Mouse (Mus musculus) embryonic facial prominence, embryonic 15.5 days (tissue): ENCODE data around the gene Rcor2. TPM values are rescaled to one million over a fixed set of nuclear protein-coding genes. Genes with fewer than 3 reads are reported as not detected.
A peak's percentile ranks its signal among the peaks of the same experiment; 100 is the strongest.

Experiments used
- ATAC-seq: fragments of 200-750 bp; cut with Nextera tagmentation; 2 replicates; pipeline ENCODE4 v1.8.0; 2017; ENCODE audit warnings: low read depth, moderate TSS enrichment; ENCODE audit not compliant: insufficient number of reproducible peaks, low FRiP score, low TSS enrichment
- H3K27ac ChIP-seq: fragments of 300-500 bp; sonication (generic); replicated peaks from 2 replicates; pipeline ENCODE4 v1.5.1; 2015; ENCODE audit warnings: mild to moderate bottlenecking, inconsistent platforms
- H3K27me3 ChIP-seq: fragments of 300-500 bp; sonication (generic); 2 replicates; pipeline ENCODE4 v1.6.1; 2015; ENCODE audit warnings: inconsistent platforms
- H3K36me3 ChIP-seq: fragments of 300-500 bp; sonication (generic); 2 replicates; pipeline ENCODE4 v1.6.1; 2015; ENCODE audit warnings: mild to moderate bottlenecking, inconsistent platforms
- H3K4me1 ChIP-seq: fragments of 300-500 bp; sonication (generic); 2 replicates; pipeline ENCODE4 v1.6.1; 2015; ENCODE audit warnings: inconsistent platforms
- H3K4me2 ChIP-seq: fragments of 300-500 bp; sonication (generic); replicated peaks from 2 replicates; pipeline ENCODE4 v1.6.1; 2015; ENCODE audit warnings: mild to moderate bottlenecking, inconsistent platforms
- H3K4me3 ChIP-seq: fragments of 300-500 bp; sonication (generic); replicated peaks from 2 replicates; pipeline ENCODE4 v1.5.1; 2015; ENCODE audit warnings: mild to moderate bottlenecking, inconsistent platforms
- H3K9ac ChIP-seq: fragments of 300-500 bp; sonication (generic); 2 replicates; pipeline ENCODE4 v1.6.1; 2015; ENCODE audit warnings: inconsistent platforms
- H3K9me3 ChIP-seq: fragments of 300-500 bp; sonication (generic); replicated peaks from 2 replicates; pipeline ENCODE4 v1.6.1; 2016; ENCODE audit warnings: inconsistent platforms
- WGBS: fragments of 180-500 bp; shearing (Covaris S2); methylation state at CpG from one replicate; pipeline ENCODE4 v1.1.7; 2015; 5-methylcytosine and 5-hydroxymethylcytosine counted together
- polyA plus RNA-seq: library from polyadenylated mRNA; unstranded; fragments of >200 nt; fragmentation: Nextera tagmentation; extraction: Ambion mirVana; gene quantifications from 2 replicates; pipeline ENCODE4 v1.2.1, GENCODE M21; 2015

Gene Rcor2
- polyA plus RNA-seq, 1 experiment from 2014 or later, result 22.9 TPM

GRCm38 (mm10) chr19:7309738-7310330 is 42.7 kb downstream of the Rcor2 start:
- Histone ChIP-seq H3K27me3 (no peaks in the 10 kb centered on the region), H3K4me2 (no peak overlapping the region), H3K27ac (peak overlapping the region; percentile 89), H3K9me3 (no peaks in the 10 kb centered on the region), H3K4me1 (peaks cover 65% of the 10 kb centered on the region), H3K36me3 (no peaks in the 10 kb centered on the region), H3K9ac (no peak overlapping the region), H3K4me3 (no peak overlapping the region)
- ATAC-seq, result no peak
- 56% methylated on average over 2 of the region's 2 CpGs for WGBS

- Histone ChIP-seq H3K27me3 (no peaks in the 10 kb centered on the region), H3K9me3 (no peaks in the 10 kb centered on the region), H3K36me3 (no peaks in the 10 kb centered on the region), H3K4me1 (peaks cover 69% of the 10 kb centered on the region), H3K9ac (no peak overlapping the region), H3K4me2 (peak overlapping the region; percentile 33), H3K4me3 (no peak overlapping the region), H3K27ac (peak overlapping the region; percentile 89)
- WGBS, result 14% methylated on average over 5 of the region's 5 CpGs
- ATAC-seq, result peak; percentile 70
Measured at GRCm38 (mm10) chr19:7310704-7311103, 43.6 kb downstream of the Rcor2 start.

- Histone ChIP-seq H3K4me1 (peaks cover 63% of the 10 kb centered on the region), H3K9me3 (no peaks in the 10 kb centered on the region), H3K9ac (no peak overlapping the region), H3K4me2 (peak overlapping the region; percentile 33), H3K27ac (peak overlapping the region; percentile 89), H3K27me3 (no peaks in the 10 kb centered on the region), H3K36me3 (no peaks in the 10 kb centered on the region), H3K4me3 (no peak overlapping the region)
- WGBS, result 41% methylated on average over 10 of the region's 10 CpGs
- ATAC-seq, result no peak
Measured at GRCm38 (mm10) chr19:7311306-7311705, 44.2 kb downstream of the Rcor2 start.

GRCm38 (mm10) chr19:7313660-7314059 is 46.5 kb downstream of the Rcor2 start:
- Histone ChIP-seq H3K9me3 (no peaks in the 10 kb centered on the region), H3K27ac (no peak overlapping the region), H3K4me3 (no peak overlapping the region), H3K4me1 (peaks cover 40% of the 10 kb centered on the region), H3K4me2 (no peak overlapping the region), H3K36me3 (no peaks in the 10 kb centered on the region), H3K27me3 (no peaks in the 10 kb centered on the region), H3K9ac (no peak overlapping the region)
- ATAC-seq, result no peak
- WGBS, result 85% methylated on average over 2 of the region's 2 CpGs

GRCm38 (mm10) chr19:7314976-7315586 is 48.0 kb downstream of the Rcor2 start:
- no peaks in the 10 kb centered on the region for H3K9me3 ChIP-seq
- no peak overlapping the region for H3K4me2 ChIP-seq
- peak overlapping the region; percentile 31; the same call in 1 of the 2 replicates for H3K27ac ChIP-seq
- ATAC-seq, result no peak
- peaks cover 27% of the 10 kb centered on the region for H3K4me1 ChIP-seq
- no peak overlapping the region for H3K4me3 ChIP-seq
- no peaks in the 10 kb centered on the region for H3K27me3 ChIP-seq
- H3K36me3 ChIP-seq, result no peaks in the 10 kb centered on the region
- no peak overlapping the region for H3K9ac ChIP-seq
- WGBS, result 63% methylated on average over 8 of the region's 8 CpGs

GRCm38 (mm10) chr19:7315587-7315984 is 48.5 kb downstream of the Rcor2 start:
- Histone ChIP-seq H3K9me3 (no peaks in the 10 kb centered on the region), H3K27ac (no peak overlapping the region), H3K4me2 (no peak overlapping the region), H3K27me3 (no peaks in the 10 kb centered on the region), H3K9ac (no peak overlapping the region), H3K4me3 (no peak overlapping the region), H3K36me3 (no peaks in the 10 kb centered on the region), H3K4me1 (peaks cover 22% of the 10 kb centered on the region)
- WGBS, result 87% methylated on average over 4 of the region's 4 CpGs
- ATAC-seq, result no peak

- peak; percentile 34; the same call in 1 of the 2 replicates for ATAC-seq
- no peak overlapping the region for H3K4me2 ChIP-seq
Measured at GRCm38 (mm10) chr19:7316822-7317221, 49.7 kb downstream of the Rcor2 start.

GRCm38 (mm10) chr19:7317716-7318115 is 50.6 kb downstream of the Rcor2 start:
- Histone ChIP-seq H3K9ac (no peak overlapping the region), H3K27me3 (no peaks in the 10 kb centered on the region), H3K9me3 (no peaks in the 10 kb centered on the region), H3K4me1 (peaks cover 10% of the 10 kb centered on the region), H3K27ac (no peak overlapping the region), H3K4me3 (no peak overlapping the region), H3K4me2 (no peak overlapping the region), H3K36me3 (no peaks in the 10 kb centered on the region)
- no peak for ATAC-seq
- 76% methylated on average over 4 of the region's 4 CpGs for WGBS

More at GRCm38 (mm10) chr19:7316822-7317221, 49.7 kb downstream of the Rcor2 start:
- Histone ChIP-seq H3K4me1 (peaks cover 10% of the 10 kb centered on the region), H3K9ac (no peak overlapping the region), H3K9me3 (no peaks in the 10 kb centered on the region), H3K36me3 (no peaks in the 10 kb centered on the region), H3K27ac (no peak overlapping the region), H3K4me3 (no peak overlapping the region), H3K27me3 (no peaks in the 10 kb centered on the region)
- WGBS, result 65% methylated on average over 4 of the region's 4 CpGs

- H3K9ac ChIP-seq, result no peak overlapping the region
- ATAC-seq, result no peak
- no peak overlapping the region for H3K4me3 ChIP-seq
- H3K4me2 ChIP-seq, result no peak overlapping the region
- no peaks in the 10 kb centered on the region for H3K9me3 ChIP-seq
- no peaks in the 10 kb centered on the region for H3K36me3 ChIP-seq
- peaks cover 4% of the 10 kb centered on the region for H3K4me1 ChIP-seq
- H3K27ac ChIP-seq, result no peak overlapping the region
- no peaks in the 10 kb centered on the region for H3K27me3 ChIP-seq
- 52% methylated on average over 2 of the region's 2 CpGs for WGBS
Measured at GRCm38 (mm10) chr19:7320181-7320580, 53.1 kb downstream of the Rcor2 start.

GRCm38 (mm10) chr19:7321391-7321790 is 54.3 kb downstream of the Rcor2 start:
- Histone ChIP-seq H3K9ac (no peak overlapping the region), H3K4me1 (no peaks in the 10 kb centered on the region), H3K27me3 (no peaks in the 10 kb centered on the region), H3K9me3 (no peaks in the 10 kb centered on the region), H3K4me3 (no peak overlapping the region), H3K4me2 (no peak overlapping the region), H3K36me3 (no peaks in the 10 kb centered on the region), H3K27ac (no peak overlapping the region)
- no peak for ATAC-seq
- WGBS, result 84% methylated on average over 3 of the region's 3 CpGs
